ENCODE assay signal across 8 mouse cellular contexts in genomic region chr2:34638955-34639650, GRCm38 (mm10).
DNase-seq lines count a peak whose midpoint lies in the region; ATAC-seq and TF ChIP-seq lines count a peak whose summit lies in the region.

No protein-coding gene starts in this region.

- H3K4me3 ChIP-seq in embryonic facial prominence, embryonic 12.5 days: peak overlapping the region; percentile 41
- H3K4me3 ChIP-seq in heart, embryonic 10.5 days: peak overlapping the region; percentile 66
- H3K4me3 ChIP-seq in kidney, embryonic 14.5 days (ENCODE audit: low read length): peak overlapping the region; percentile 38
- peak overlapping the region; percentile 37 for H3K4me3 ChIP-seq in limb, embryonic 14.5 days (replicated peaks; ENCODE audit: low read length)
- H3K4me3 ChIP-seq in midbrain, postnatal 0 days (ENCODE audit: low read depth, low read length): peak overlapping the region; percentile 39

- no peaks in the 10 kb centered on the region for H3K9me3 ChIP-seq in embryonic facial prominence, embryonic 12.5 days
- H3K9me3 ChIP-seq in heart, embryonic 10.5 days: no peaks in the 10 kb centered on the region
- H3K9me3 ChIP-seq in kidney, embryonic 14.5 days (ENCODE audit: control insufficient read depth, low read length): no peaks in the 10 kb centered on the region
- H3K9me3 ChIP-seq in limb, embryonic 14.5 days (ENCODE audit: control insufficient read depth, low read length): no peaks in the 10 kb centered on the region
- H3K9me3 ChIP-seq in midbrain, postnatal 0 days (ENCODE audit: low read length): no peaks in the 10 kb centered on the region

- peaks cover 5% of the 10 kb centered on the region; the same call in 1 of the 2 replicates for H3K4me1 ChIP-seq in embryonic facial prominence, embryonic 12.5 days
- peaks cover 25% of the 10 kb centered on the region for H3K4me1 ChIP-seq in heart, embryonic 10.5 days
- H3K4me1 ChIP-seq in kidney, embryonic 14.5 days (ENCODE audit: control insufficient read depth, insufficient read depth, low read length): peaks cover 3% of the 10 kb centered on the region; the same call in 1 of the 2 replicates
- no peaks in the 10 kb centered on the region for H3K4me1 ChIP-seq in limb, embryonic 14.5 days (ENCODE audit: control insufficient read depth, insufficient read depth, low read length)
- no peaks in the 10 kb centered on the region for H3K4me1 ChIP-seq in midbrain, postnatal 0 days (ENCODE audit: insufficient read depth, low read length)

- no peak overlapping the region for H3K27ac ChIP-seq in embryonic facial prominence, embryonic 12.5 days
- peak overlapping the region; percentile 86 for H3K27ac ChIP-seq in heart, embryonic 10.5 days
- H3K27ac ChIP-seq in kidney, embryonic 14.5 days (ENCODE audit: low read depth, low read length): no peak overlapping the region
- no peak overlapping the region for H3K27ac ChIP-seq in limb, embryonic 14.5 days (replicated peaks; ENCODE audit: low read depth, low read length)
- H3K27ac ChIP-seq in midbrain, postnatal 0 days (ENCODE audit: low read depth, low read length): no peak overlapping the region

- peak overlapping the region; percentile 89 for H3K4me2 ChIP-seq in embryonic facial prominence, embryonic 12.5 days (replicated peaks)
- peak overlapping the region; percentile 89 for H3K4me2 ChIP-seq in kidney, embryonic 14.5 days (replicated peaks; ENCODE audit: low read depth, low read length)
- peak overlapping the region; percentile 88 for H3K4me2 ChIP-seq in limb, embryonic 14.5 days (replicated peaks; ENCODE audit: low read depth, low read length, severe bottlenecking)
- H3K4me2 ChIP-seq in midbrain, postnatal 0 days (ENCODE audit: low read depth, low read length, poor library complexity, severe bottlenecking): peak overlapping the region; percentile 90

- peak overlapping the region; percentile 62 for H3K9ac ChIP-seq in embryonic facial prominence, embryonic 12.5 days
- H3K9ac ChIP-seq in kidney, embryonic 14.5 days (ENCODE audit: low read depth, low read length): peak overlapping the region; percentile 66
- H3K9ac ChIP-seq in limb, embryonic 14.5 days (ENCODE audit: low read depth, low read length, severe bottlenecking): peak overlapping the region; percentile 55
- peak overlapping the region; percentile 68 for H3K9ac ChIP-seq in midbrain, postnatal 0 days (replicated peaks; ENCODE audit: low read length, poor library complexity, severe bottlenecking)

- WGBS in embryonic facial prominence, embryonic 12.5 days: 22% methylated on average over 37 of the region's 37 CpGs
- WGBS in heart, embryonic 10.5 days: 23% methylated on average over 37 of the region's 37 CpGs
- 25% methylated on average over 37 of the region's 37 CpGs for WGBS in kidney, embryonic 14.5 days
- 13% methylated on average over 19 of the region's 37 CpGs for WGBS in limb, embryonic 14.5 days
- WGBS in midbrain, postnatal 0 days: 9% methylated on average over 37 of the region's 37 CpGs

- TF ChIP-seq POLR2A in limb, embryonic 14.5 days (IDR thresholded peaks at IDR 0.05; ENCODE audit: borderline replicate concordance, extremely low read depth, insufficient read depth, insufficient read length): no peak

- no peaks in the 10 kb centered on the region for H3K27me3 ChIP-seq in embryonic facial prominence, embryonic 12.5 days
- 0 out of 2 replicates have a peak, but pooled peaks cover 3% of the 10 kb centered on the region for H3K27me3 ChIP-seq in heart, embryonic 10.5 days (ENCODE audit: insufficient read depth, poor library complexity, severe bottlenecking)
- no peaks in the 10 kb centered on the region for H3K27me3 ChIP-seq in kidney, embryonic 14.5 days (ENCODE audit: control insufficient read depth, insufficient read depth, low read length)
- no peaks in the 10 kb centered on the region for H3K27me3 ChIP-seq in limb, embryonic 14.5 days (ENCODE audit: control insufficient read depth, insufficient read depth, low read length)
- H3K27me3 ChIP-seq in midbrain, postnatal 0 days (ENCODE audit: insufficient read depth, low read length): no peaks in the 10 kb centered on the region

- peak; percentile 62 for ATAC-seq in embryonic facial prominence, embryonic 12.5 days (ENCODE audit: insufficient number of reproducible peaks, insufficient read depth, low FRiP score, low TSS enrichment)
- ATAC-seq in kidney, embryonic 14.5 days (ENCODE audit: low FRiP score, low TSS enrichment): peak; percentile 70
- peak; percentile 62 for ATAC-seq in limb, embryonic 14.5 days (ENCODE audit: low FRiP score, low read depth)
- peak; percentile 78 for ATAC-seq in midbrain, postnatal 0 days (ENCODE audit: low FRiP score)

- TF ChIP-seq CTCF in midbrain, postnatal 0 days (IDR thresholded peaks at IDR 0.05): peak; percentile 90

- peak; percentile 66 for DNase-seq in 3134 (ENCODE audit: extremely low read depth, insufficient read length, low spot score)
- peak; percentile 94 for DNase-seq in adrenal gland, postnatal 14 days
- peak; percentile 92 for DNase-seq in heart, embryonic 10.5 days (ENCODE audit: low spot score)
- DNase-seq in limb, embryonic 14.5 days (ENCODE audit: low spot score): peak; percentile 86
- DNase-seq in midbrain, postnatal 0 days (ENCODE audit: low spot score): peak; percentile 94
- peak; percentile 61 to 88 for DNase-seq in spleen, postnatal 10 days (ENCODE audit: low spot score in 2 of 2)

- H3K36me3 ChIP-seq in embryonic facial prominence, embryonic 12.5 days: no peaks in the 10 kb centered on the region
- H3K36me3 ChIP-seq in heart, embryonic 10.5 days: no peaks in the 10 kb centered on the region
- no peaks in the 10 kb centered on the region for H3K36me3 ChIP-seq in kidney, embryonic 14.5 days (ENCODE audit: control insufficient read depth, insufficient read depth, low read length)
- H3K36me3 ChIP-seq in limb, embryonic 14.5 days (ENCODE audit: control insufficient read depth, insufficient read depth, low read length): no peaks in the 10 kb centered on the region
- no peaks in the 10 kb centered on the region for H3K36me3 ChIP-seq in midbrain, postnatal 0 days (ENCODE audit: insufficient read depth, low read length)
